Mouse (Mus musculus): ENCODE results near the gene Zswim3. TPM values are rescaled to one million over a fixed set of nuclear protein-coding genes. Genes with fewer than 3 reads are reported as not detected.

Zswim3 gene
- total and polyA plus RNA-seq, 3 experiments: 4.7 to 5.9 TPM; not detected in 1

GRCm38 (mm10) chr2:164834531-164834930 lies 29.6 kb downstream of the Zswim3 start:
- Histone ChIP-seq H3K4me1 (ENCODE audit: control insufficient read depth in 1 of 2, insufficient read depth in 2 of 2, low read length in 2 of 2) (peaks cover 0 to 5% of the 10 kb centered on the region in 2 experiments; a peak in 1 of 4 replicates), H3K9me3 (replicated peaks; ENCODE audit: insufficient read depth, low read length) (no peaks in the 10 kb centered on the region), H3K27ac (ENCODE audit: control insufficient read depth, low read depth, low read length) (peak overlapping the region; percentile 48; the same call in 1 of the 2 replicates), H3K36me3 (ENCODE audit: control insufficient read depth in 1 of 2, insufficient read depth in 2 of 2, low read length in 2 of 2) (peaks cover 2% of the 10 kb centered on the region in 2 experiments; a peak in 1 of 4 replicates), H3K27me3 (ENCODE audit: control insufficient read depth in 1 of 2, insufficient read depth in 2 of 2, low read length in 2 of 2) (no peaks in the 10 kb centered on the region), H3K9ac (ENCODE audit: control insufficient read depth, low read depth, low read length, poor library complexity, severe bottlenecking) (peak overlapping the region; percentile 82), H3K79me2 (ENCODE audit: control insufficient read depth, insufficient read depth, low read length, poor library complexity) (peaks cover 18% of the 10 kb centered on the region), H3K4me3 (ENCODE audit: control insufficient read depth in 1 of 2, insufficient read depth in 1 of 2, low read depth in 2 of 2, low read length in 2 of 2) (peak overlapping the region; percentile 56 to 86)
- DNase-seq (ENCODE audit: low read depth, low spot score): peak; percentile 52
- TF ChIP-seq GATA1 (IDR thresholded peaks at IDR 0.05; ENCODE audit: low read depth, low read length) (no peak), CTCF (IDR thresholded peaks at IDR 0.05 in 2 of 3, conservative IDR thresholded peaks at IDR 0.05 in 1 of 3; ENCODE audit: control insufficient read depth in 1 of 3, insufficient read depth in 1 of 3, low read depth in 2 of 3, low read length in 3 of 3, poor library complexity in 1 of 3, severe bottlenecking in 1 of 3) (peak in 2 of 3 experiments; percentile 18 to 20; a peak in 3 of 6 replicates), USF1 (IDR thresholded peaks at IDR 0.05; ENCODE audit: low read depth, low read length) (peak; percentile 31; the same call in 1 of the 2 replicates), EP300 (IDR thresholded peaks at IDR 0.05; ENCODE audit: low read depth in 1 of 2, low read length in 2 of 2) (no peak), ELF1 (IDR thresholded peaks at IDR 0.05; ENCODE audit: low read depth, low read length) (no peak), SMC3 (IDR thresholded peaks at IDR 0.05; ENCODE audit: low read depth, low read length) (0 out of 2 replicates have a peak, but pooled peaks have one; percentile 20), TAL1 (IDR thresholded peaks at IDR 0.05; ENCODE audit: low read length) (no peak), RAD21 (IDR thresholded peaks at IDR 0.05; ENCODE audit: low read depth, low read length) (no peak), HCFC1 (IDR thresholded peaks at IDR 0.05; ENCODE audit: low read depth, low read length) (no peak)

GRCm38 (mm10) chr2:164835164-164835563 lies 30.3 kb downstream of the Zswim3 start:
- Histone ChIP-seq H3K79me2 (ENCODE audit: control insufficient read depth, insufficient read depth, low read length, poor library complexity) (peaks cover 18% of the 10 kb centered on the region), H3K4me3 (ENCODE audit: control insufficient read depth in 1 of 2, insufficient read depth in 1 of 2, low read depth in 2 of 2, low read length in 2 of 2) (no peak overlapping the region), H3K27me3 (ENCODE audit: control insufficient read depth in 1 of 2, insufficient read depth in 2 of 2, low read length in 2 of 2) (no peaks in the 10 kb centered on the region), H3K9ac (ENCODE audit: control insufficient read depth, low read depth, low read length, poor library complexity, severe bottlenecking) (no peak overlapping the region), H3K9me3 (replicated peaks; ENCODE audit: insufficient read depth, low read length) (no peaks in the 10 kb centered on the region), H3K4me1 (ENCODE audit: control insufficient read depth in 1 of 2, insufficient read depth in 2 of 2, low read length in 2 of 2) (peaks cover 0 to 5% of the 10 kb centered on the region in 2 experiments; a peak in 1 of 4 replicates), H3K27ac (ENCODE audit: control insufficient read depth, low read depth, low read length) (no peak overlapping the region), H3K36me3 (ENCODE audit: control insufficient read depth in 1 of 2, insufficient read depth in 2 of 2, low read length in 2 of 2) (peaks cover 2% of the 10 kb centered on the region in 2 experiments; a peak in 1 of 4 replicates)
- no peak for TF ChIP-seq SIN3A (IDR thresholded peaks at IDR 0.05; ENCODE audit: low read length)
- TF ChIP-seq ZC3H11A (IDR thresholded peaks at IDR 0.05; ENCODE audit: low read depth, low read length): no peak
- TF ChIP-seq GATA1 (IDR thresholded peaks at IDR 0.05; ENCODE audit: low read depth, low read length): no peak
- TF ChIP-seq POLR2AphosphoS5 (IDR thresholded peaks at IDR 0.05; ENCODE audit: borderline replicate concordance, low read depth, low read length): no peak
- TF ChIP-seq SMC3 (IDR thresholded peaks at IDR 0.05; ENCODE audit: low read depth, low read length): no peak
- no peak for TF ChIP-seq CHD1 (IDR thresholded peaks at IDR 0.05; ENCODE audit: low read depth, low read length)
- no peak for TF ChIP-seq USF1 (IDR thresholded peaks at IDR 0.05; ENCODE audit: low read depth, low read length)
- no peak for TF ChIP-seq ZKSCAN1 (IDR thresholded peaks at IDR 0.05; ENCODE audit: low read depth, low read length)
- no peak for DNase-seq (ENCODE audit: low read depth, low spot score)

GRCm38 (mm10) chr2:164845782-164846181 lies 40.9 kb downstream of the Zswim3 start:
- peak; percentile 69 for DNase-seq (ENCODE audit: low read depth, low spot score)
- Histone ChIP-seq H3K27me3 (ENCODE audit: control insufficient read depth in 1 of 2, insufficient read depth in 2 of 2, low read length in 2 of 2) (no peaks in the 10 kb centered on the region), H3K27ac (ENCODE audit: control insufficient read depth, low read depth, low read length) (no peak overlapping the region), H3K36me3 (ENCODE audit: control insufficient read depth in 1 of 2, insufficient read depth in 2 of 2, low read length in 2 of 2) (no peaks in the 10 kb centered on the region), H3K4me1 (ENCODE audit: control insufficient read depth in 1 of 2, insufficient read depth in 2 of 2, low read length in 2 of 2) (no peaks in the 10 kb centered on the region), H3K4me3 (ENCODE audit: control insufficient read depth in 1 of 2, insufficient read depth in 1 of 2, low read depth in 2 of 2, low read length in 2 of 2) (no peak overlapping the region), H3K9me3 (replicated peaks; ENCODE audit: insufficient read depth, low read length) (no peaks in the 10 kb centered on the region), H3K9ac (ENCODE audit: control insufficient read depth, low read depth, low read length, poor library complexity, severe bottlenecking) (no peak overlapping the region), H3K79me2 (ENCODE audit: control insufficient read depth, insufficient read depth, low read length, poor library complexity) (no peaks in the 10 kb centered on the region)
- TF ChIP-seq ETS1 (IDR thresholded peaks at IDR 0.05; ENCODE audit: low read depth, low read length): no peak
- TF ChIP-seq RAD21 (IDR thresholded peaks at IDR 0.05; ENCODE audit: low read depth, low read length): peak; percentile 77
- TF ChIP-seq CTCF (IDR thresholded peaks at IDR 0.05 in 2 of 3, conservative IDR thresholded peaks at IDR 0.05 in 1 of 3; ENCODE audit: control insufficient read depth in 1 of 3, insufficient read depth in 1 of 3, low read depth in 2 of 3, low read length in 3 of 3, poor library complexity in 1 of 3, severe bottlenecking in 1 of 3): peak; percentile 69 to 76 (median 73)
- TF ChIP-seq JUND (IDR thresholded peaks at IDR 0.05; ENCODE audit: low read depth, low read length): no peak
- TF ChIP-seq ZC3H11A (IDR thresholded peaks at IDR 0.05; ENCODE audit: low read depth, low read length): peak; percentile 59
- no peak for TF ChIP-seq GABPA (IDR thresholded peaks at IDR 0.05; ENCODE audit: low read depth, low read length)
- peak; percentile 60 for TF ChIP-seq SMC3 (IDR thresholded peaks at IDR 0.05; ENCODE audit: low read depth, low read length)

All from MEL (cell line).